Mouse (Mus musculus) forebrain, embryonic 13.5 days (tissue): Measurements from ENCODE around the gene Ugt1a9. TPM values are rescaled to one million over a fixed set of nuclear protein-coding genes. Genes with fewer than 3 reads are reported as not detected.
"Not testable (repeated sequence)": the region's sequence is repeated elsewhere in the genome, so short reads cannot be mapped to it uniquely, and the experiment has no call there.

ENCODE experiments used
- ATAC-seq: fragments of 200-750 bp; cut with Nextera tagmentation; 2 replicates; pipeline ENCODE4 v1.8.0; 2017
- H3K27ac ChIP-seq: fragments of 300-500 bp; sonication (generic); 2 replicates; pipeline ENCODE4 v1.5.1; 2015; ENCODE audit warnings: inconsistent platforms, mild to moderate bottlenecking, moderate library complexity
- H3K27me3 ChIP-seq: fragments of 300-500 bp; sonication (generic); 2 replicates; pipeline ENCODE4 v1.6.1; 2015; ENCODE audit warnings: mild to moderate bottlenecking, inconsistent platforms
- H3K36me3 ChIP-seq: fragments of 300-500 bp; sonication (generic); 2 replicates; pipeline ENCODE4 v1.6.1; 2015; ENCODE audit warnings: mild to moderate bottlenecking, inconsistent platforms; ENCODE audit not compliant: poor library complexity, severe bottlenecking
- H3K4me1 ChIP-seq: fragments of 300-500 bp; sonication (generic); 2 replicates; pipeline ENCODE4 v1.6.1; 2015; ENCODE audit warnings: inconsistent platforms
- H3K4me2 ChIP-seq: fragments of 300-500 bp; sonication (generic); 2 replicates; pipeline ENCODE4 v1.6.1; 2015; ENCODE audit warnings: inconsistent platforms, mild to moderate bottlenecking, moderate library complexity
- H3K4me3 ChIP-seq: fragments of 300-500 bp; sonication (generic); 2 replicates; pipeline ENCODE4 v1.5.1; 2015; ENCODE audit warnings: mild to moderate bottlenecking, inconsistent platforms
- H3K9ac ChIP-seq: fragments of 300-500 bp; sonication (generic); 2 replicates; pipeline ENCODE4 v1.6.1; 2015; ENCODE audit warnings: mild to moderate bottlenecking, inconsistent platforms
- H3K9me3 ChIP-seq: fragments of 300-500 bp; sonication (generic); replicated peaks from 2 replicates; pipeline ENCODE4 v1.6.1; 2016; ENCODE audit warnings: inconsistent platforms
- WGBS: fragments of 180-500 bp; shearing (Covaris S2); methylation state at CpG from one replicate; pipeline ENCODE4 v1.1.7; 2015; 5-methylcytosine and 5-hydroxymethylcytosine counted together
- polyA plus RNA-seq: library from polyadenylated mRNA; unstranded; fragments of >200 nt; fragmentation: Nextera tagmentation; extraction: Ambion mirVana; gene quantifications from 2 replicates; pipeline ENCODE4 v1.2.1, GENCODE M21; 2015

The Ugt1a9 gene
- not detected in 2 replicates for polyA plus RNA-seq

GRCm38 (mm10) chr1:88070495-88070894 is at the start of gene Ugt1a9:
Gene Ugt1a9, plus strand, starts transcription at chr1:88070800.
- no peak for ATAC-seq
- Histone ChIP-seq H3K9me3 (no peaks in the 10 kb centered on the region), H3K9ac (no peak within 1 kb of the TSS), H3K4me2 (no peak within 1 kb of the TSS), H3K4me3 (no peak within 1 kb of the TSS), H3K27me3 (no peaks in the 10 kb centered on the region), H3K27ac (no peak within 1 kb of the TSS), H3K36me3 (no peaks in the 10 kb centered on the region), H3K4me1 (no peaks in the 10 kb centered on the region)
- WGBS, result 83% methylated on average over 2 of the region's 2 CpGs

- H3K4me2 ChIP-seq, ATAC-seq, H3K27ac ChIP-seq, H3K9me3 ChIP-seq, H3K36me3 ChIP-seq, H3K9ac ChIP-seq, H3K27me3 ChIP-seq, H3K4me3 ChIP-seq, H3K4me1 ChIP-seq: not testable (repeated sequence)
- 67% methylated on average over 3 of the region's 3 CpGs for WGBS
These were observed 45.4 kb upstream of the Ugt1a9 start for GRCm38 (mm10) chr1:88025244-88025643.

GRCm38 (mm10) chr1:88043044-88043443 is 27.6 kb upstream of the Ugt1a9 start:
- ATAC-seq, H3K4me3 ChIP-seq: not testable (repeated sequence)
- WGBS, result 50% methylated on average over 1 of the region's 2 CpGs

GRCm38 (mm10) chr1:88044832-88045437 is 25.7 kb upstream of the Ugt1a9 start:
- H3K4me2 ChIP-seq, H3K27ac ChIP-seq, H3K27me3 ChIP-seq, H3K4me3 ChIP-seq, ATAC-seq, H3K36me3 ChIP-seq, H3K9me3 ChIP-seq, H3K9ac ChIP-seq, H3K4me1 ChIP-seq: not testable (repeated sequence)
- 73% methylated on average over 4 of the region's 5 CpGs for WGBS

More at GRCm38 (mm10) chr1:88043044-88043443, 27.6 kb upstream of the Ugt1a9 start:
- H3K27ac ChIP-seq, H3K4me1 ChIP-seq, H3K9me3 ChIP-seq, H3K27me3 ChIP-seq, H3K4me2 ChIP-seq, H3K9ac ChIP-seq, H3K36me3 ChIP-seq: not testable (repeated sequence)

GRCm38 (mm10) chr1:88047408-88047807 is 23.2 kb upstream of the Ugt1a9 start:
- H3K4me1 ChIP-seq, H3K27ac ChIP-seq, ATAC-seq, H3K4me3 ChIP-seq, H3K27me3 ChIP-seq, H3K9ac ChIP-seq, H3K4me2 ChIP-seq, H3K36me3 ChIP-seq, H3K9me3 ChIP-seq: not testable (repeated sequence)
- WGBS, result 85% methylated on average over 2 of the region's 2 CpGs

- H3K4me3 ChIP-seq, result no peak within 1 kb of the TSS
- H3K36me3 ChIP-seq, result no peaks in the 10 kb centered on the region
- no peaks in the 10 kb centered on the region for H3K27me3 ChIP-seq
- H3K9ac ChIP-seq, result no peak within 1 kb of the TSS
- no peak for ATAC-seq
- no peak within 1 kb of the TSS for H3K4me2 ChIP-seq
- H3K27ac ChIP-seq, result no peak within 1 kb of the TSS
- WGBS, result 84% methylated on average over 1 of the region's 1 CpGs
- no peaks in the 10 kb centered on the region for H3K9me3 ChIP-seq
- no peaks in the 10 kb centered on the region for H3K4me1 ChIP-seq
These were observed 15.5 kb upstream of the Ugt1a9 start, which contains the start of gene Ugt1a10 for GRCm38 (mm10) chr1:88055088-88055487. Gene Ugt1a10, plus strand, starts transcription at chr1:88055388.

- not testable (repeated sequence) for H3K9me3 ChIP-seq, H3K4me3 ChIP-seq, H3K27me3 ChIP-seq, H3K27ac ChIP-seq, H3K36me3 ChIP-seq, H3K4me1 ChIP-seq, ATAC-seq, H3K9ac ChIP-seq, H3K4me2 ChIP-seq
- 29% methylated on average over 1 of the region's 2 CpGs for WGBS
These were observed 4.0 kb upstream of the Ugt1a9 start for GRCm38 (mm10) chr1:88066472-88067102.

- Histone ChIP-seq H3K36me3 (no peaks in the 10 kb centered on the region), H3K4me1 (no peaks in the 10 kb centered on the region), H3K4me2 (no peak overlapping the region), H3K27me3 (no peaks in the 10 kb centered on the region), H3K27ac (no peak overlapping the region), H3K9ac (no peak overlapping the region), H3K9me3 (no peaks in the 10 kb centered on the region), H3K4me3 (no peak overlapping the region)
- 89% methylated on average over 4 of the region's 4 CpGs for WGBS
- ATAC-seq, result no peak
These were observed 302 bp downstream of the Ugt1a9 start for GRCm38 (mm10) chr1:88070902-88071301.

- Histone ChIP-seq H3K4me1 (no peaks in the 10 kb centered on the region), H3K36me3 (no peaks in the 10 kb centered on the region), H3K4me2 (no peak overlapping the region), H3K4me3 (no peak overlapping the region), H3K9me3 (no peaks in the 10 kb centered on the region), H3K9ac (no peak overlapping the region), H3K27me3 (no peaks in the 10 kb centered on the region), H3K27ac (no peak overlapping the region)
- 95% methylated on average over 2 of the region's 2 CpGs for WGBS
- no peak for ATAC-seq
These were observed 3.9 kb downstream of the Ugt1a9 start for GRCm38 (mm10) chr1:88074471-88074870.

GRCm38 (mm10) chr1:88077128-88077527 is 6.5 kb downstream of the Ugt1a9 start:
- H3K36me3 ChIP-seq, result no peaks in the 10 kb centered on the region
- H3K4me1 ChIP-seq, result no peaks in the 10 kb centered on the region
- no peak overlapping the region for H3K4me3 ChIP-seq
- H3K9ac ChIP-seq, result no peak overlapping the region
- H3K27me3 ChIP-seq, result no peaks in the 10 kb centered on the region
- WGBS, result 85% methylated on average over 1 of the region's 1 CpGs
- no peaks in the 10 kb centered on the region for H3K9me3 ChIP-seq
- no peak overlapping the region for H3K27ac ChIP-seq
- H3K4me2 ChIP-seq, result no peak overlapping the region
- no peak for ATAC-seq

- H3K9me3 ChIP-seq, result no peaks in the 10 kb centered on the region
- no peak overlapping the region for H3K4me2 ChIP-seq
- no peaks in the 10 kb centered on the region for H3K36me3 ChIP-seq
- H3K4me3 ChIP-seq, result no peak overlapping the region
- H3K27ac ChIP-seq, result no peak overlapping the region
- H3K9ac ChIP-seq, result no peak overlapping the region
- ATAC-seq, result no peak
- no peaks in the 10 kb centered on the region for H3K27me3 ChIP-seq
- 96% methylated on average over 1 of the region's 1 CpGs for WGBS
- no peaks in the 10 kb centered on the region for H3K4me1 ChIP-seq
These were observed 11.1 kb downstream of the Ugt1a9 start for GRCm38 (mm10) chr1:88081670-88082069.

- Histone ChIP-seq H3K4me3 (no peak overlapping the region), H3K4me2 (no peak overlapping the region), H3K9ac (no peak overlapping the region), H3K27ac (no peak overlapping the region), H3K36me3 (no peaks in the 10 kb centered on the region), H3K27me3 (no peaks in the 10 kb centered on the region), H3K4me1 (no peaks in the 10 kb centered on the region), H3K9me3 (no peaks in the 10 kb centered on the region)
- ATAC-seq, result no peak
- WGBS, result 82% methylated on average over 1 of the region's 1 CpGs
These were observed 15.5 kb downstream of the Ugt1a9 start for GRCm38 (mm10) chr1:88086125-88086524.

GRCm38 (mm10) chr1:88087513-88087912 is 16.9 kb downstream of the Ugt1a9 start, which contains the start of gene Ugt1a8:
Gene Ugt1a8, plus strand, starts transcription at chr1:88087813.
- Histone ChIP-seq H3K36me3 (no peaks in the 10 kb centered on the region), H3K4me1 (no peaks in the 10 kb centered on the region), H3K9me3 (no peaks in the 10 kb centered on the region), H3K27ac (no peak within 1 kb of the TSS), H3K4me3 (no peak within 1 kb of the TSS), H3K9ac (no peak within 1 kb of the TSS), H3K4me2 (no peak within 1 kb of the TSS), H3K27me3 (no peaks in the 10 kb centered on the region)
- no peak for ATAC-seq
- WGBS, result 83% methylated on average over 3 of the region's 3 CpGs
